Mouse (Mus musculus): Measurements from ENCODE around the gene Rpl9-ps1. TPM values are rescaled to one million over a fixed set of nuclear protein-coding genes. Genes with fewer than 3 reads are reported as not detected.

Gene Rpl9-ps1
- not detected in 2 replicates for polyA plus RNA-seq (2012; ENCODE audit: insufficient read depth, insufficient read length, missing spikeins)

- TF ChIP-seq POLR2A (IDR thresholded peaks at IDR 0.05; ENCODE audit: borderline replicate concordance, low read depth, low read length) (no peak), CTCF (IDR thresholded peaks at IDR 0.05; ENCODE audit: low read depth, low read length) (no peak)
- H3K4me1 ChIP-seq (ENCODE audit: control insufficient read depth, insufficient read depth, low read length) = peaks cover 23% of the 10 kb centered on the region
- peak within 1 kb of the TSS; percentile 35; the same call in 1 of the 2 replicates for H3K27ac ChIP-seq (ENCODE audit: insufficient read depth, low read depth, low read length)
- no peak within 1 kb of the TSS for H3K4me3 ChIP-seq (ENCODE audit: insufficient read depth, low read length)
Measured at GRCm38 (mm10) chr11:83645521-83645920, at the start of gene Rpl9-ps1. Gene Rpl9-ps1, minus strand, starts transcription at chr11:83645621.

- no peak overlapping the region for H3K4me3 ChIP-seq (ENCODE audit: insufficient read depth, low read length)
- TF ChIP-seq CTCF (IDR thresholded peaks at IDR 0.05; ENCODE audit: low read depth, low read length) (no peak), POLR2A (IDR thresholded peaks at IDR 0.05; ENCODE audit: borderline replicate concordance, low read depth, low read length) (no peak)
- H3K4me1 ChIP-seq (ENCODE audit: control insufficient read depth, insufficient read depth, low read length) = peaks cover 4% of the 10 kb centered on the region; the same call in 1 of the 2 replicates
- no peak overlapping the region for H3K27ac ChIP-seq (ENCODE audit: insufficient read depth, low read depth, low read length)
Measured at GRCm38 (mm10) chr11:83692008-83692407, 46.6 kb upstream of the Rpl9-ps1 start.

- Histone ChIP-seq H3K27ac (ENCODE audit: insufficient read depth, low read depth, low read length) (no peak overlapping the region), H3K4me3 (ENCODE audit: insufficient read depth, low read length) (no peak overlapping the region), H3K4me1 (ENCODE audit: control insufficient read depth, insufficient read depth, low read length) (peaks cover 3% of the 10 kb centered on the region; the same call in 1 of the 2 replicates)
- TF ChIP-seq CTCF (IDR thresholded peaks at IDR 0.05; ENCODE audit: low read depth, low read length) (no peak), POLR2A (IDR thresholded peaks at IDR 0.05; ENCODE audit: borderline replicate concordance, low read depth, low read length) (no peak)
Measured at GRCm38 (mm10) chr11:83689918-83690317, 44.5 kb upstream of the Rpl9-ps1 start.

GRCm38 (mm10) chr11:83675665-83676064 is 30.2 kb upstream of the Rpl9-ps1 start:
- TF ChIP-seq CTCF (IDR thresholded peaks at IDR 0.05; ENCODE audit: low read depth, low read length) = no peak
- no peak for TF ChIP-seq POLR2A (IDR thresholded peaks at IDR 0.05; ENCODE audit: borderline replicate concordance, low read depth, low read length)
- Histone ChIP-seq H3K27ac (ENCODE audit: insufficient read depth, low read depth, low read length) (peak overlapping the region; percentile 28; the same call in 1 of the 2 replicates), H3K4me1 (ENCODE audit: control insufficient read depth, insufficient read depth, low read length) (peaks cover 16% of the 10 kb centered on the region), H3K4me3 (ENCODE audit: insufficient read depth, low read length) (no peak overlapping the region)

- TF ChIP-seq CTCF (IDR thresholded peaks at IDR 0.05; ENCODE audit: low read depth, low read length) = no peak
- TF ChIP-seq POLR2A (IDR thresholded peaks at IDR 0.05; ENCODE audit: borderline replicate concordance, low read depth, low read length) = no peak
- no peak overlapping the region for H3K27ac ChIP-seq (ENCODE audit: insufficient read depth, low read depth, low read length)
- no peak overlapping the region for H3K4me3 ChIP-seq (ENCODE audit: insufficient read depth, low read length)
- peaks cover 27% of the 10 kb centered on the region for H3K4me1 ChIP-seq (ENCODE audit: control insufficient read depth, insufficient read depth, low read length)
Measured at GRCm38 (mm10) chr11:83671743-83672142, 26.3 kb upstream of the Rpl9-ps1 start.

GRCm38 (mm10) chr11:83663532-83663931 is 18.1 kb upstream of the Rpl9-ps1 start:
- Histone ChIP-seq H3K27ac (ENCODE audit: insufficient read depth, low read depth, low read length) (peak overlapping the region; percentile 96), H3K4me1 (ENCODE audit: control insufficient read depth, insufficient read depth, low read length) (peaks cover 54% of the 10 kb centered on the region), H3K4me3 (ENCODE audit: insufficient read depth, low read length) (peak overlapping the region; percentile 67)
- TF ChIP-seq CTCF (IDR thresholded peaks at IDR 0.05; ENCODE audit: low read depth, low read length) (no peak), POLR2A (IDR thresholded peaks at IDR 0.05; ENCODE audit: borderline replicate concordance, low read depth, low read length) (no peak)

GRCm38 (mm10) chr11:83662204-83662603 is 16.8 kb upstream of the Rpl9-ps1 start, which contains the start of gene Ccl4:
Gene Ccl4, plus strand, starts transcription at chr11:83662584.
- Histone ChIP-seq H3K27ac (ENCODE audit: insufficient read depth, low read depth, low read length) (peak within 1 kb of the TSS; percentile 96), H3K4me1 (ENCODE audit: control insufficient read depth, insufficient read depth, low read length) (peaks cover 59% of the 10 kb centered on the region), H3K4me3 (ENCODE audit: insufficient read depth, low read length) (peak within 1 kb of the TSS; percentile 67)
- TF ChIP-seq CTCF (IDR thresholded peaks at IDR 0.05; ENCODE audit: low read depth, low read length) (no peak), POLR2A (IDR thresholded peaks at IDR 0.05; ENCODE audit: borderline replicate concordance, low read depth, low read length) (no peak)

GRCm38 (mm10) chr11:83658797-83659196 is 13.4 kb upstream of the Rpl9-ps1 start:
- no peak overlapping the region for H3K4me3 ChIP-seq (ENCODE audit: insufficient read depth, low read length)
- peaks cover 65% of the 10 kb centered on the region for H3K4me1 ChIP-seq (ENCODE audit: control insufficient read depth, insufficient read depth, low read length)
- peak overlapping the region; percentile 74 for H3K27ac ChIP-seq (ENCODE audit: insufficient read depth, low read depth, low read length)
- no peak for TF ChIP-seq CTCF (IDR thresholded peaks at IDR 0.05; ENCODE audit: low read depth, low read length)
- no peak for TF ChIP-seq POLR2A (IDR thresholded peaks at IDR 0.05; ENCODE audit: borderline replicate concordance, low read depth, low read length)

GRCm38 (mm10) chr11:83657508-83657907 is 12.1 kb upstream of the Rpl9-ps1 start:
- Histone ChIP-seq H3K27ac (ENCODE audit: insufficient read depth, low read depth, low read length) (peak overlapping the region; percentile 74), H3K4me1 (ENCODE audit: control insufficient read depth, insufficient read depth, low read length) (peaks cover 72% of the 10 kb centered on the region), H3K4me3 (ENCODE audit: insufficient read depth, low read length) (no peak overlapping the region)
- no peak for TF ChIP-seq CTCF (IDR thresholded peaks at IDR 0.05; ENCODE audit: low read depth, low read length)

- peaks cover 67% of the 10 kb centered on the region for H3K4me1 ChIP-seq (ENCODE audit: control insufficient read depth, insufficient read depth, low read length)
- TF ChIP-seq POLR2A (IDR thresholded peaks at IDR 0.05; ENCODE audit: borderline replicate concordance, low read depth, low read length) (no peak), CTCF (IDR thresholded peaks at IDR 0.05; ENCODE audit: low read depth, low read length) (no peak)
- no peak overlapping the region for H3K4me3 ChIP-seq (ENCODE audit: insufficient read depth, low read length)
- no peak overlapping the region for H3K27ac ChIP-seq (ENCODE audit: insufficient read depth, low read depth, low read length)
Measured at GRCm38 (mm10) chr11:83654606-83655005, 9.2 kb upstream of the Rpl9-ps1 start.
